Mouse (Mus musculus): ENCODE data around the gene Hcls1.

Gene Hcls1

DNA sequence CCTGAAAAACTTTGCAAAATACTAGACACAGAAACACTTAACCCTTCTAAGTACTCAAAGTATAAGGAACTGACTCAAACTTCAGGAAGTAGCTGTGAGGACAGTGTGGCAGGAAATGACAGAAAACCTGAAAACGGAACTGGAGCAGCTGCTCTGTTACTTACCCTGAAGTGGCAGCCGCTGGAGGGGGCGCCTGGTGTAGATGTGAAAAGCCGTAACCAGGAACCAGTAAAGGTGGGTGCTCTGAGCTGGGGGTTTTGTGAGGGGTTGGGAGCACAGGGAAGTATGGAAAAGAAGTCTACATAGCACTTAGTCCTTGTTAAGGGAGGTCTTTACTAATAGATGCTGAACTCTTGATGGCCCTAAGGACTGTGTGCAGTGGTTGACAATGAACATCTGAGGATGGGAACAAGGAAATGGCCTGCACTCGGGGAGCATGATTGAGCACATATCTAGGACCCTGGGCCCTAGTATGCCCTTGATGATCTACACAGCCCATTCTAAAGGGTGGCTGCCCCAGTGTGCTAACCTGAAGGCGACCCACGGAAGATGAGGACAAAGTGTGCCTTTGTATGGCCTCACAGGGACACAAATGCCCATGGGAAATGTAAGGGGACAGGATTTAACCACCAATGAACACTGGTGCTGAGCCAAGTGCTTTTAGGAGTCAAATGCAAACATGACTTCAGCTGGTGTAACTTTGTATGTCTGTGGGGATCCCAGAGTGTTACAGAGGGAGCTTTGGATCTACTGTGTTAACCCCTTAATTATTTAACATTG is at the start of gene Hcls1:
Hcls1 (plus strand) TSS at position 143 of the 780 bp plus-strand sequence.
- DNase-seq = peak; percentile 82 to 83

DNA sequence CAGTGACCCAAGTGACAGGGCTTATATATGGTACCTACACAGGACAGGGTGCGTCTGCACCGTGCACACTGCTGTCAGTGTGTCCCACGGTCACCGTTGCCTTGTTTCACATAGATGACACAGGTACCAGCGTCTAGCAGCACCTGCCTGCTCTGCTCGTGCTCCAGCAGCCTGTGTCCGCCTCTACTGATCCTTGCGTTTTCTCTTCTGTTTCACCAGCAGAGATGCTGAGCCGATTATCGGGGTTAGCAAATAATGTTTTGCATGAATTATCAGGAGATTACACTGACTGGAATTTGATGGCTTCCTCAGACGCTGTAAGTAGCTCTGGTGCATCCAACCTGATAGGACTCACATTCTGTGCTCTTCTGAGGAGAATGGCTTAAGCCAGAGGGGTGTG is 48.9 kb upstream of the Hcls1 start:
- DNase-seq = no peak

DNA sequence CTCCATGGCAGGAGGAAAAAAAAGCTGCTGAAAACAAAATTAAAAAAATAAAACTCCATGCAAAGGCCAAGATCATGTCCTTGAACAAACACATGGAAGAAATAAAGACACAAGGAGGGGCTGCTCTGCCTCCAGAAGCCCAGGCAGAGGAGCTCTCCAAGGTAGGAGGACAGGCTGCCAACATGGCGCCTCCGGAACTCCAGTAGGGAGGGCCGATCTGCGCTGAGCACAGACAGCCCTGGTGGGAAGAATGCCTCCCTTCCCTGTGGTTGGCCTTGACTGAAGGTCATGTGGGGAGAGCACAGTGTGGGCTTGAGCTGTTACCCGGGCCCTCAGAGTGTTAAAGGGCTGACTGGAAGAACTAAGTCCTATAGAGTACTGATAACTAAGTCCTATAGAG is 47.2 kb upstream of the Hcls1 start:
- DNase-seq = no peak

DNA sequence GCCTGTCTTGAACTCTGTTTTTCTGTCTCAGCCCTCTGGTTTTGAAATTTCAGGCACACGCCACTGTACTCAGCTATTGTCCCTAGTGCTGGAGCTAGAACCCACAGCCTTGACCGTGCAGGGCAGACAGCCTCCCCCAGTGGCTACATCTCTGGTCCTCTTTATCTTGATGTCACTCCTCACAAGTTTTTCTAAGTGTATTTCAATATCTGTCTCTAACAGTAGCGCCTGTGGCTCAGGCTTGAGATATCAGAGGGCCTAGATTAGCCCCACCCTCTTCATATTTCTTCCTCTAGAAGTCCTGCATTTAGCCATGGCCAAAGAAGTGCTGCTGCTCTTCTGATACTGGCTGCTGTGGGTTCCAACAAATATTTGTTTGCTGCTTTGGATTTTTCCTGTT is 44.2 kb upstream of the Hcls1 start:
- no peak for DNase-seq

DNA sequence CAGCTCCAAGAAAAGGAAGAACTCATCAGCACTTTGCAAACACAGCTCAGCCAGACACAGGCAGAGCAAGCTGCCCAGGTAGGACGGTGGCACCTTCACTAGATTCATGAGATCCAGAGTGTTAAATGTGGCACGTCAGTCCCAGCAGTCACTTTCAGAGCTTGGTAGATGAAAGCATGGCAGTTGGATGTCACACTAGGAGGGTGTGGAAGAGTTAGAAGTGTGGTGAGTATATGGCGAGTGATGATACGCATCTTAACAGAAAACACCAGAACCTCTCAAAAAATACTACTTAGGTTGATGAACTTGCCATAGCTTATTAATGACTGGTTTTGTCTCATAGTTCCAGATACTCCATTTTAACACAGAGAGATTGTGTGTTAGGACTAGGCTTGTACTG is 43.4 kb upstream of the Hcls1 start:
- no peak for DNase-seq

DNA sequence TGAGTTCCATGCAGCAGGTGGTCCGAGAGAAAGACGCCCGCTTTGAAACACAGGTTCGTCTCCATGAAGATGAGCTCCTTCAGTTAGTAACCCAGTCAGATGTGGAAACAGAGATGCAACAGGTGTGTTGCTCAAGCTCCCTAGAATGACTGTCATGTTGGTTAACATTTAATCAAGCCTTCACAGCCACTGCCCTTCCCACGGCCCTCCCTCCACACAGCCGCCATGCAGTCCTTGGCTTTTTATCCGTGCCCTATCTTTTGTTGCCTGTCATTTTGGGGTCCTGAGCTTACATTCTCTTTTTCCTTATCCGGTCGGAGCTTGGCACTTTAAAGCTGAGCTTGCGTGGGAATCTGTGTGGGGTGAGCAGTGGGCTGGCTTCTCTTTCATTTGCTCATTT is 41.5 kb upstream of the Hcls1 start:
- no peak for DNase-seq

DNA sequence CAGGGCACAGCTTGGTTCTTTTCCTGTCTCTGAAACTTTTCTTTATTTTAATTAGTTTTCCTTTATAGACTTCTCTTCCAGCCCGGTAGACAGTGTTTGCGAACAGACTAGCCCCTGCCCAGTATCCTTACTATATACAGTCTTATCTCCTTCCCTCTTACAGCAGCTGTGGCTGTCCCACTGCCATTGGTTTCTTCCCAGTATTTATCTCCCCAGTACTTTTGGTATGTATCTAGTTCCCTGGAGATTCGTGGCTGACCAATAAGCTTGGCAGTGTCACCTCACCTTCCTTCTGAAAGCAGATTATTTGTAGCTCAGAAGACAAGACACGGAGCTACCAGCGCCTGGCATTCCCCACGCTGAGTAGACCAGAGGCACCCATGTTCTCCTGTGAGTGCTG is 38.1 kb upstream of the Hcls1 start:
- no peak for DNase-seq

DNA sequence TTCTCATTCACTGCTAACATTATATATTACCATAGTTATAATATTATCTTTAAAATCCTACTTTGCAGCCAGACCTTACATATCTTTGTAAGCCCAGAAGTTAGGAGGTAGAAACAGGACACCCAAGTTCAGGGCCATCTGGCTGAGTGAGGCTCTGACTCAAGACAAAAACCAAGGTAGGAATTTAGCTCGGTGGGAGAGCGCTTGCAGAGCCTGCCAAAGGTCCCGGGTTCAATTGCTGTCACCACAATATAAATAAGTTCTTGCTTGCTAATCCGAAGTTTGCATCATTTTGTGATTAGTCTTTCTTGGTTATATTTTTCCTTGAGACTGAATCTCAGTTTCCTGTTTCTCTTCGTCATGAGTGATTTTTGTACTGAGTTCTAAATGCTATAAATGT is 31.6 kb upstream of the Hcls1 start:
- no peak for DNase-seq

DNA sequence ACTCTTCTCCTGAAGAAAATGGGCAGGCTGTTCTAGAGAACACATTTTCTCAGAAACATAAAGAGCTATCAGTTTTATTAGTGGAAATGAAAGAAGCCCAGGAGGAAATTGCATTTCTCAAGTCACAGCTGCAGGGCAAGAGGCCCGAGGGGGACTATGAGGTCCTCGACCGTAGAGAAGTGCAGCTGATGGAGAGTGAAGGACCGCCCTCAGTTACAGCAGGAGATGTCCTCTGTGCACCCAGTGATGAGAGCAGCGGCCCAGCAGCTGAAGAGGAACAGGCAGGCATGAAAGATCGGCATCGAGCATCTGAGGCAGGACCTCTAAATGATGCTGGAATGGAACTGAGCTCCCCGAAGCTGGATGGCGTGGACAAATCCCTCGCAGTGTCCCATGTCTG is 22.9 kb upstream of the Hcls1 start:
- peak in 1 of 2 experiments; percentile 7 for DNase-seq

DNA sequence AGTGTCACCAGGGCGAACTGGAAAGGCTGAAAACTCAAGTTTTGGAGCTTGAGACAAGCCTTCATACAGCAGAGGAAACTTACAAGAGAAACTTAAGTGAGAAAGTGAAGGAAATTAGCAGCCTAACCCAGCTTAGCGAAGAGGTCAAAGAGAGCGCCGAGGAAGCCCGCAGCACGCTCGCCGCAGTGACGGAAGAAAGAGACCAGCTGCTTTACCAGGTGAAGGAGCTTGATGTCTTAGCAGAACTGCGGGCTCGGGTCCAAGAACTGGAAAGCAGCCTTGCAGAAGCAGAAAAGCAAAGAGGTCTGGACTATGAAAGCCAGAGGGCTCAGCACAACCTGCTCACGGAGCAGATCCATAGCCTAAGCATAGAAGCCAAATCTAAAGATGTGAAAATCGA is 22.5 kb upstream of the Hcls1 start:
- no peak for DNase-seq

DNA sequence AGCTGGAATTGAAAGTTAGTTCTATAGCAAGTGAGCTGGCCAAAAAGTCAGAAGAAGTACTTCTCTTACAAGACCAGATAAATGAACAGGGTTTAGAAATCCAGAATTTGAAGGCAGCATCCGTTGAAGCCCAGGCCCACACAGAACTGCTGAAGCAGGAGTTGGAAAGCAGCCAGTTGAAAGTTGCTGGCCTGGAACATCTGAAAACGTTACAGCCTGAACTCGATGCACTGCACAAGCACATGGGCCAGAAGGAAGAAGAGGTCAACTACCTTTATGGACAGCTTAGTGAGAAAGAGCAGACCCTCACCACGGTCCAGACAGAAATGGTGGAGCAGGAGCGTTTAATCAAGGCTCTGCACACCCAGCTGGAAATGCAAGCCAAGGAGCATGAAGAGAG is 20.6 kb upstream of the Hcls1 start:
- DNase-seq = no peak

DNA sequence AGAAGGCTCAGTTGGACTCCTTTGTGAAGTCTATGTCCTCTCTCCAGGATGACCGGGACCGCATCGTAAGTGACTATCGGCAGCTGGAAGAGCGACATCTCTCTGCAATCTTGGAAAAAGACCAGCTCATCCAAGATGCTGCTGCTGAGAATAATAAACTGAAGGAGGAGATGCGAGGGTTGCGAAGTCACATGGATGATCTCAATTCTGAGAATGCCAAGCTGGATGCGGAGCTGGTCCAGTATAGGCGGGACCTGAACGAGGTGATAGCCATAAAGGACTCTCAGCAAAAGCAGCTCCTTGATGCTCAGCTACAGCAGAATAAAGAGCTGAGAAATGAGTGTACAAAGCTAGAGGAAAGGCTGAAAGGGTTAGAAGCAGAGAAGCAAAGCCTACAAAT is 16.3 kb upstream of the Hcls1 start:
- no peak for DNase-seq

DNA sequence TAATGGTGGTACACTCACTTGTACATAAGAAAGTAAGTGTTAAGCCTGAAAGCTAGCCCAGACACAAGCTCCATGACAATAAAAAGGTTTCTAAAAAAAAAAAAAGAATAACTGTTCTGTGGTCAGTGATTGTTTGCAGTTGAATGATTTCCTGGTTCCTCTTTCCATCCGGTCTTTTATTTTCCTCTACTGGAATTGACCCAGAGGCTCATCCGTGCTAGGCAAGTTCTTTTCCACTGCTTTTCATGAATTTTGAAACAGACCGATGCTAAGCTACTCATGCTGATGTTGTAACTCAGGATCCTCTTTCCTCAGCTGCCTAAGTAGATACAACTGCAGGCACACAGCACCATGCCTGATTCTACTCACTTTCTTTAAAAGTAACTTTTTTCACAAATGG is 14.4 kb upstream of the Hcls1 start:
- DNase-seq = no peak

DNA sequence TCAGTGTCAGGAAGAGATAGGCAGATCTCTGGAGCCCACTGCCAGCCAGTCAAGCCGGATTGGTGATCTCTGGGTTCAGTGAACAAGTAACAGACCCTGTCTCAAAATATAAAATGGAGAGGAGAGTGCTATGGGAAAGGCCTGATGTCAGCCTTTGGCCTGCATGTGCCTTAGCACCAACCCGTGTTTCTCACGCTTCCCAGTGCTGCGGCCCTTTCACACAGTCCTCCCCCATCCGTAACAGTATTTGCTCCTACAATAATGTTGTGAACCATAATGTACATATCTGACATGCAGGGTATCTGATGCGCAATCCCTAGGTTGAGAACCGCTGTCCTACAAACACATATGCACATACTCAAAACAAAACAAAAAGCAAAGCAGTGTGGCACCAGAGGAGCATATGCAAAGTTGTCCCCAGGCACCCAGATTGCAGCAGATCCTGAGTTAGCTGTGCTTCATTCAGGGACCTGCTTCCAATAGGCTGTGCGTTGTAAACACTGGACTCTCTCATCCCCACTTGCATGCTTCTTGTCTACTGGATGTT is 13.6 kb upstream of the Hcls1 start:
- no peak for DNase-seq

DNA sequence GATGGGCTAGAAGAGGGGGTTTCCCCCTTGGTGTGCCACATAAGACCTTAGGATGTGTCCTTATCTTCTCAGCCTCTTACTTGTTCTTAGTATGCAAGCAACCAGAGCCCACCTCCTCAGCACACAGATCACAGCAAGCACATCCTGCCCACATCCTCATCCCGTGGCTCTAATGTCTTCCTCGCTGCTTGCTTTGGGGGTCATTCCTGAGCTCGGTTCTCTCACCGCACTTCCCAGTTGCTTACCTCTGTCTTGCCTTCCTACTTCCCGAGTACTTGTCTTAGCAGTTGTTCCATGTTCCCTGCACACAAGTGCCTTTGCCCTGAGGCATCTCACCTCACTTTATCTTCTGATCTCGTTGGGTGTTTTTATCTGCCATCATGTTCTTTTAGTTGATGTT is 12.8 kb upstream of the Hcls1 start:
- no peak for DNase-seq

DNA sequence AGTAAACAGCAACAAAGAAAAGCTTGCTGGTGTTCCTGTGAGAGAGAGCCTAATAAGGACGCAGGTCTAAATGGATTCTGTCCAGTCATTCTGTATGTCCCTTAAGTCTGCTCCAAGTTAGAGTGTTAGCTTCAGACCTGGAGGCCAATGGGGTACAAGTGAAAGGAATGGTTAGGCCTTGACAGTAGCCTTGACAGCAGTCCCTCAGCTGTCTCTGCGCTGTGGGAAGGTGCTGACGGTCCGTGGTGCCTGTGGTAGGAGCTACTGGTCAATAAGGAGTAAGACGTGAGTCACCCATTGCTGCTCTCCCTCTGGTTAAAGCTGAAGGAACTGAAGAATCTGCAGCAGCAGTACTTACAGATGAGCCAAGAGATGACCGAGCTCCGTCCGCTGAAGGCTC is 10.5 kb upstream of the Hcls1 start:
- no peak for DNase-seq

DNA sequence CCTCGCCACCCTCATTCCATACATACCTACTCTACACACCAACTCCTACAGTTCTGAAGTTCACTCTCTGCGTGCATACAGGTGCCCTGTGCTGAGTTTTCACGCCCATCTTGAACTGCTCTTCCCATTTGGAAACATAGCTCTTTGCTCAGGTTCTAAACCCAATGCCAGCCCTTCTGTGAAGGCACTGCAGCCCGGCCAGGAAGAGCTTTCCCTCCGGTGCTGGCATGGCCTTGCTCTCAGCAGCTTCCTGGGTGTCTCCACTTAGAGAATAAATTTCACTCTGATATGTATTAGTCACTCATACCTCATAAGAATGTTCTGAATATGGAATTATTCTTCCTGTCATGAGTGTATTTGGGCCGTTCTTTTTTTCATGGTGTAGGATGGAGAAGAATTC is 9.4 kb upstream of the Hcls1 start:
- DNase-seq = no peak

DNA sequence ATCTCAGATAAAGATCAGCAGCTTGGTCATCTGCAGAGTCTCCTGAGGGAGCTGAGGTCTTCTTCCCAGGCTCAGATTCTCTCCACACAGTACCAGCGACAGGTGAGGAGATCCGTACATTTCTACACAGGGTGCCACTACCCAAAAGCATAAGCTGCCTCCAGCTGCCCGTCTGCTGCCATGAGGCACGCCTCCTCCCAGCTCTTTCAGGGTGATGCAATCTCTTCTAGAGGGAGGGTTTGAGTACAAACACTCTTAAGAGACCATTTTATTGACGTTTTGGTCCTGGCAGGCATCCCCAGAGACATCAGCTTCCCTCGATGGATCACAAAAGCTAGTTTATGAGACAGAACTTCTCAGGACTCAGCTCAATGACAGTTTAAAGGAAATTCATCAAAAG is 9.0 kb upstream of the Hcls1 start:
- DNase-seq = no peak

DNA sequence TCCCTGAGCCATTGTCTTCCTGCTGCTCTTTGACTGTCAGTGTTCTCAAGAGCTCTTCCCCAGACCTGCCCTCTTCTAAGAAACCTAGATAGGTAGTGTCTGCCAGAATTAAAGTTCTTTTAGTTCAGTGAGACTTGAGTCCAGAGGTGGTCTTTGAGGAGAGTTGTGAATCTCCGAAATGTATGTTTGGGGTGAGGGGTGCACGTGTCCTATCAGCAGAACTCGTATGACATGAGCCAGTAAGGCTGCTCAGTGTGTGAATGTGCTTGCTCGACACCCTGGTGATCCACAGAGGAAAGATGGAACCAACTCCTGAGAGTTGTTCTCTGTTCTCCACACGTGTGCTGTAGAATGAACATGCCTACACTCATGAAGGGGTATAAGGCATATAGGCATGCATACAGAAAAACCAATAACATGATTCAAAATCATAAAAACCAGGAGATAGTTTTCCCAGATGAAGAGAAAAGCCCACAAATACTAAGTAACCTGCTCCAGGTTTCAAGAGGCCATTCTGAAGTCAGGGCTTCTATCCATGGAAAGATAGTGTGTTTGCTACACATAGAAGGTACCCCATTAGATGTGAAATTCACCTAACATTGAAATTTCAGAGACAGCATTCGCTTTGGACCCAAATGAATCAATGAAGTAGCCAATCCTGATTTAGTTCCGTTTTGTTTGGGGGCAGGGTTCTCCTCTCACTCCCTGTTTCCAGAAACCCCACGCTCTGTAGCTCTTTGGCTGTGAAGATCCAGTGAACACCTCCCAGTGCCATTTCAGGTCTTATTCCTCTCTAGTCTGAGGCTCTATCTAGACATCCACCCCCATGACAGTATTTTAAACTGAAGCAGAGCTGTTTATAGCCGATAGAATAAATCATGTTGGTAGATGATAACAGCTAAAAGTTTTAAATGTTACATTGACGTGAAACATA is 8.0 kb upstream of the Hcls1 start:
- DNase-seq = no peak

DNA sequence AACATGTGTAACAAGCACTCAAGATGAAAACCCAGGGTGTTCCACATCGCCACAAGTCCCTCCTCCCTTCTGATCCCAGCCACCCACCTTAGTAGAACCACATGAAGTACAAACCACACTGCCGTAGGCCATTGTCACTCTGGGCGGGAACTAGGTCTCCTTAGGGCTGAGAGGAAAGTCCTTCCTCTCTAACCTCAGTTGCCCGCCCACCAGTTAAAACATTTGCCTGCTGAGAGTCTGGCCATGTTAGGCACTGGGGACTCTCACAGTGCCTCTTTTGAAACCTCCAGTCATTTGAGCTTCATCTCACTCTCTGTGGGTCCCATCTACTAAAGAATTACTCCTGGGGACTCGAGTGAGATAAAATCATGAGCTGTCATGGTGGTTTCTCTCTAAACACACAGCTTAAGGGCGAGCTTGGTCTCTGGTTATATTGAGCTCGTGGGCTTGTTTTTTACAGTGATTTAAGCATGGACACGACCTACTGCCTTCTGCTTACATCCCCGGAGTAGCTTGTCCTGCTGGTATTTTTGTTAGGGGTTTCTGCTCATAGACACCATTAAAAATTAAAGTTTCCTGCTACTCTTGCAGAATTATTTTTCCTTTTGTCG is 7.2 kb upstream of the Hcls1 start:
- no peak for DNase-seq

DNA sequence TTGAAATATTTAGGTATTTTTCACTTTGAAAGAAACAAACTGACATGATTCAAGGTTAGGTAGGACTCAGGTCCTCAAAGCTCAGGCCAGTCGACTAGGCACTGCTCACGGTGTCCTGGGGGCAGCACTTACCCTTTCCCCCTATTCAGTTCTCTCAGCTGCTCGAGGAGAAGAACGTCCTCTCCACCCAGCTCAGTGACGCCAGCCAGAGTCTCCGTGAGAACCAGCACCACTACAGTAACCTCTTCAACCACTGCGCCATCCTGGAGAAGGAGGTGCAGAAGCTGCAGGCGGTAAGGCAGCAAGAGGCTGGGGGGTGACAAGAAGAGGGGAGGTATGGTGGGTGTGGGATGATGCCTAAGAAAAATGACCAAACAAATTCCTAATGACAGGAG is 6.7 kb upstream of the Hcls1 start:
- DNase-seq = no peak

DNA sequence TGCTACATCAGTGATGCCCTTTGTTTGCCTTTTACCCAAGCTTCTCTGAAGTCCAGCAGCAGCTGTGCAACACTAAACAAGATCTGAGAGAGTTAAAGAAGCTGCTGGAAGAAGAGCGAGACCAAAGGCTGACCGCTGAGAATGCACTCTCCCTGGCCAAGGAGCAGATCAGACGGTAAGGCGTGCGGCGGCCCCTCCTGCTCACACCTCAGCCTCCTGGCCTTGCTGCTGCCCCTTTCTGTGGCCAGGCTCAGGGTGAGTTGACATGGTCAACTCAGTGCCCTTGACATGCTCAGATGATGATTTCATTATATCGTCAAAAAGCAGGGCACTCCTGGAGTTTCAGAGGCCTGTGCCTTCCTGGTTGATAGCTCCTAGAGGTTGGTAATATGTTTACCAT is 5.6 kb upstream of the Hcls1 start:
- no peak for DNase-seq
